Mouse (Mus musculus) C2C12 (cell line): ENCODE data around the gene Adssl1.

Experiments
- CTCF ChIP-seq: IDR thresholded peaks from one replicate; pipeline ENCODE4 v1.5.1; 2011; ENCODE audit not compliant: control insufficient read depth, insufficient read depth, insufficient read length
- MAX ChIP-seq: IDR thresholded peaks from one replicate; pipeline ENCODE4 v1.6.1; 2011; ENCODE audit warnings: mild to moderate bottlenecking, control low read depth
- MYOD1 ChIP-seq: IDR thresholded peaks from one replicate; pipeline ENCODE4 v1.6.1; 2011; ENCODE audit warnings: low read depth; ENCODE audit not compliant: control insufficient read depth, insufficient read length
- USF1 ChIP-seq: IDR thresholded peaks from one replicate; pipeline ENCODE4 v1.6.1; 2011; ENCODE audit warnings: low read depth, mild to moderate bottlenecking, control low read depth, moderate library complexity

DNA sequence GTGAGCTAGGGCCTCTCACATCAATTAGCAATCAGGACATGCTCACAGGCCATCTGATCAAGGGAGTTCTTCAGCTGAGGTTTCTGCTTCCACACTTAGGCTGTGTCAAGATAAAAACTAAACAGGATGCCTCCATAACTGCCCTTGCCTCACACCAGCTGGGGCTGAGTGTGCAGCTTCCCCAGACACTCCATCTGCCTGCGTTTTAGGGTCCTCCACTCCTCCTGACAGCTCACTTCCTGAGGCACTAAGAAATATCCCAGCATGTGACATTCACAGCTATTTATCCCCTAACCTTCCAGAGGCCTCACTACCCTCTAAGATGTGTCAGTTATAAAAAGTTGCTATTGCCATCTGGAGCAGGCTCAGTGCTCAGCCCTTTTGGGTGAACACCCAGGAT is 11.6 kb downstream of the Adssl1 start:
- TF ChIP-seq CTCF: no peak
- no peak for TF ChIP-seq USF1
- no peak for TF ChIP-seq MAX
- no peak for TF ChIP-seq MYOD1
